In genomic region chr9:53286793-53287192, GRCm38 (mm10) we compare ENCODE assay signal across 26 mouse cellular contexts.
"Had no signal": no experiment of that assay in that cellular context is flagged by ENCODE, and none has a peak within 500 bp of the region (broad histone marks: within the 10 kb centered on the region; RNA-seq: fewer than 3 reads in every experiment).

No protein-coding gene starts in this region.

- H3K4me3 ChIP-seq: heart, adult 2 months; heart, embryonic 13.5 days; heart, embryonic 15.5 days; hindbrain, embryonic 10.5 days; hindbrain, embryonic 12.5 days; intestine, embryonic 15.5 days; limb, embryonic 13.5 days; limb, embryonic 15.5 days; liver, embryonic 12.5 days had no signal

- H3K27ac ChIP-seq: heart, adult 2 months; heart, embryonic 13.5 days; heart, embryonic 15.5 days; hindbrain, embryonic 10.5 days; hindbrain, embryonic 12.5 days; hindbrain, embryonic 14.5 days; intestine, embryonic 15.5 days; limb, embryonic 13.5 days; limb, embryonic 15.5 days; liver, embryonic 12.5 days; liver, embryonic 14.5 days had no signal

- H3K4me1 ChIP-seq: heart, embryonic 13.5 days; heart, embryonic 15.5 days; hindbrain, embryonic 10.5 days; hindbrain, embryonic 12.5 days; intestine, embryonic 15.5 days; limb, embryonic 13.5 days; limb, embryonic 15.5 days; liver, embryonic 12.5 days had no signal

- DNase-seq: gastrocnemius, postnatal 10 days; gastrocnemius, postnatal 25 days; heart, adult 2 months; heart, postnatal 14 days; heart, postnatal 4 days; kidney, adult 18-20 months; kidney, adult 8-10 months; kidney, postnatal 10 days; kidney, postnatal 25 days; layer of hippocampus, adult 9-11 months; layer of hippocampus, postnatal 36 days; left cerebral cortex, postnatal 4 days had no signal

- H3K27me3 ChIP-seq: heart, embryonic 15.5 days; hindbrain, embryonic 12.5 days; intestine, embryonic 15.5 days; limb, embryonic 13.5 days; limb, embryonic 15.5 days; liver, embryonic 12.5 days had no signal

- ATAC-seq: hindbrain, embryonic 16.5 days; inflammation-experienced regulatory T-cells, adult 6 months; intestine, embryonic 15.5 days; intestine, postnatal 0 days; liver, embryonic 12.5 days had no signal

- H3K36me3 ChIP-seq: heart, embryonic 13.5 days; heart, embryonic 15.5 days; hindbrain, embryonic 10.5 days; hindbrain, embryonic 12.5 days; intestine, embryonic 15.5 days; limb, embryonic 13.5 days; limb, embryonic 15.5 days; liver, embryonic 12.5 days had no signal

- H3K4me2 ChIP-seq: heart, embryonic 11.5 days; heart, embryonic 13.5 days; heart, embryonic 15.5 days; hindbrain, embryonic 12.5 days; hindbrain, embryonic 14.5 days; intestine, embryonic 15.5 days; limb, embryonic 13.5 days; limb, embryonic 15.5 days; liver, embryonic 12.5 days had no signal
